Mouse (Mus musculus) neural tube, embryonic 14.5 days (tissue): Measurements from ENCODE around the gene Pnkp. TPM values are rescaled to one million over a fixed set of nuclear protein-coding genes. Genes with fewer than 3 reads are reported as not detected.

ENCODE experiments used
- ATAC-seq: fragments of 200-750 bp; cut with Nextera tagmentation; 2 replicates; pipeline ENCODE4 v1.8.0; 2017; ENCODE audit warnings: low read depth, mild to moderate bottlenecking, moderate TSS enrichment, moderate library complexity
- H3K27ac ChIP-seq: fragments of 300-500 bp; sonication (generic); 2 replicates; pipeline ENCODE4 v1.5.1; 2014; ENCODE audit warnings: low read depth, mild to moderate bottlenecking, control low read depth, low read length, moderate library complexity, mixed read lengths
- H3K27me3 ChIP-seq: fragments of 300-500 bp; sonication (generic); 2 replicates; pipeline ENCODE4 v1.6.1; 2014; ENCODE audit warnings: low read length; ENCODE audit not compliant: control insufficient read depth, insufficient read depth
- H3K36me3 ChIP-seq: fragments of 300-500 bp; sonication (generic); 2 replicates; pipeline ENCODE4 v1.6.1; 2014; ENCODE audit warnings: low read length, mixed read lengths; ENCODE audit not compliant: control insufficient read depth, insufficient read depth
- H3K4me1 ChIP-seq: fragments of 300-500 bp; sonication (generic); 2 replicates; pipeline ENCODE4 v1.6.1; 2014; ENCODE audit warnings: low read length; ENCODE audit not compliant: control insufficient read depth, insufficient read depth
- H3K4me2 ChIP-seq: fragments of 300-500 bp; sonication (generic); 2 replicates; pipeline ENCODE4 v1.6.1; 2014; ENCODE audit warnings: mild to moderate bottlenecking, low read depth, low read length, control low read depth
- H3K4me3 ChIP-seq: fragments of 300-500 bp; sonication (generic); 2 replicates; pipeline ENCODE4 v1.5.1; 2014; ENCODE audit warnings: low read depth, low read length, control low read depth, mixed read lengths
- H3K9ac ChIP-seq: fragments of 300-500 bp; sonication (generic); replicated peaks from 2 replicates; pipeline ENCODE4 v1.6.1; 2014; ENCODE audit warnings: low read depth, mild to moderate bottlenecking, control low read depth, low read length, mixed read lengths
- H3K9me3 ChIP-seq: fragments of 300-500 bp; sonication (generic); 2 replicates; pipeline ENCODE4 v1.6.1; 2016; ENCODE audit warnings: low read length; ENCODE audit not compliant: control insufficient read depth
- WGBS: fragments of 180-500 bp; shearing (Covaris S2); extraction: QIAGEN DNeasy Blood & Tissue Kit; methylation state at CpG from one replicate; pipeline ENCODE4 v1.1.7; 2014; 5-methylcytosine and 5-hydroxymethylcytosine counted together
- polyA plus RNA-seq: library from polyadenylated mRNA; unstranded; fragments of >200 nt; fragmentation: Nextera tagmentation; extraction: Ambion mirVana; gene quantifications from 2 replicates; pipeline ENCODE4 v1.2.1, GENCODE M21; 2014

Gene Pnkp
- polyA plus RNA-seq, 1 experiment from 2014 or later, result 27.1 TPM

DNA sequence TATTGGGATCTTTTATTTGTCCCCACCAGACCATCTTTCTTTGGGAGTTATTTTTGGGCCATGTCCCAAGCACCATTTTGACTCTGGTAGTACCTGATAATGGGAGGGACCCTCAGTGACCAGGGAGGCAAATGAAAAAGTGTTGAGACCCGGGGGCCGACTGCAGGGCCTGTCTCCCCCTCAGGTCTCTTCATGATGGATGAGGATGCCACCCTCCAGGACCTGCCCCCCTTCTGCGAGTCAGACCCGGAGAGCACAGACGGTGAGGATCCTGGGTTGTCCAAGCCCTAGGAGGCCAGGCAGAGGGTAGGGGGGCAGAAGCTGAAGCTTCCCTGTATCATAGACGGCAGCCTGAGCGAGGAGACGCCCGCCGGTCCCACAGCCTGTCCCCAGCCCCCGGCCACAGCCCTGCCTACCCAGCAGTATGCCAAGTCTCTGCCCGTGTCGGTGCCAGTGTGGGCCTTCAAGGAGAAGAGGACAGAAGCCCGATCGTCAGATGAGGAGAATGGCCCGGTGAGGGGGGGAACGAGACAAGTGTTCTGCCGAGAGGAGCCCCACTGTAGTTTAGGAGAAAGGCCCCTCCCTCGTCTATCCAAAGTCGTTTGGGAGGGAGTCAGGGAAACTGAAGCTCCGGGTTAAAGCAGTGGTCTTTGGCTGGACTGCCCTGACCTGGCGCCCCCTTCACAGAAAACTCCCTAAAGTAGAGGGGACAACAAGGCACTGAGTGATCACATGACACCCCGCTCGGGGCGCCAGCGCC lies 3.2 kb upstream of the Pnkp start:
- Histone ChIP-seq H3K27ac (peak overlapping the region; percentile 78), H3K9me3 (no peaks in the 10 kb centered on the region), H3K4me3 (peak overlapping the region; percentile 33), H3K27me3 (no peaks in the 10 kb centered on the region), H3K36me3 (0 out of 2 replicates have a peak, but pooled peaks cover 2% of the 10 kb centered on the region), H3K9ac (peak overlapping the region; percentile 63), H3K4me2 (peak overlapping the region; percentile 63), H3K4me1 (peaks cover 37% of the 10 kb centered on the region)
- WGBS, result 32% methylated on average over 25 of the region's 26 CpGs
- no peak for ATAC-seq

- ATAC-seq, result 0 out of 2 replicates have a peak, but pooled peaks have one; percentile 14
These were observed 2.4 kb upstream of the Pnkp start for GRCm38 (mm10) chr7:44854356-44855031.

GRCm38 (mm10) chr7:44855036-44855435 lies 1.9 kb upstream of the Pnkp start:
- Histone ChIP-seq H3K4me2 (peak overlapping the region; percentile 63), H3K27ac (peak overlapping the region; percentile 78), H3K27me3 (no peaks in the 10 kb centered on the region), H3K4me1 (peaks cover 37% of the 10 kb centered on the region), H3K9ac (peak overlapping the region; percentile 63), H3K4me3 (peak overlapping the region; percentile 33), H3K9me3 (no peaks in the 10 kb centered on the region), H3K36me3 (0 out of 2 replicates have a peak, but pooled peaks cover 2% of the 10 kb centered on the region)
- 33% methylated on average over 10 of the region's 10 CpGs for WGBS
- ATAC-seq, result no peak

More at GRCm38 (mm10) chr7:44854356-44855031, 2.4 kb upstream of the Pnkp start:
- Histone ChIP-seq H3K4me3 (peak overlapping the region; percentile 33), H3K27ac (peak overlapping the region; percentile 78), H3K36me3 (0 out of 2 replicates have a peak, but pooled peaks cover 2% of the 10 kb centered on the region), H3K4me1 (peaks cover 37% of the 10 kb centered on the region), H3K27me3 (no peaks in the 10 kb centered on the region), H3K4me2 (peak overlapping the region; percentile 63), H3K9me3 (no peaks in the 10 kb centered on the region), H3K9ac (peak overlapping the region; percentile 63)
- under 1% methylated on average over 45 of the region's 45 CpGs for WGBS

DNA sequence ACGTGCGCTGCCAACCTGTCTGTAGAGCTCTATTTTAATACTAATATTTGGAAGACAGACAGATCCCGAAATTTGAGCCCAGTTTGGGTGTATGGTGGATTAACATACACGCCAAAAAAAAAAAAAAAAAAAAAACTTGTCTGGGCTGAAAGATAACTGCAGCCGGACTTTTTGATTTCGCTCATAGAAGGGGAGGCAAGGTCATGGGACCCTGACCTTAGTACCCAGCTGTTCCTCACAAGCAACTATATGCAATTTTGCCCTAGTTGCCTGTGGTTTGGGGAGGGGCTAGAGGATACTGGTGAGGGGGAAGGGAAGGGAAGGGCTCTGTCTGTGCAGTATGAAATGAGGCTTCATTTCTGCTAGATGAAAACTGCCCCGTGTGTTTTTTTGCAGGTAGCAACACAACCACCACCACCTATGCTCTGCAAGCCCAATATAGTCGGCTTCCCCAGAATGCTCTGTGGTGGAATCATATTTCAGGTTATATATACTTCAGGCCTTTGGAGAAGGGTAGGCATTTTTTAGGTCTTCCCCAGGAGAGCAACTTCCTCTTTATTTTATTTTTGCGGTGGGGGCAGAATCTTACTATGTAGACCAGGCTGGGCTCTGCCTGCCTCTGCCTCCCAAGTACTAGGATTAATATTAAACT lies 548 bp upstream of the Pnkp start:
- Histone ChIP-seq H3K4me2 (peak overlapping the region; percentile 71), H3K9ac (0 out of 2 replicates have a peak overlapping the region, but pooled peaks have one; percentile 2), H3K36me3 (peaks cover 8% of the 10 kb centered on the region; the same call in 1 of the 2 replicates), H3K27me3 (no peaks in the 10 kb centered on the region), H3K27ac (peak overlapping the region; percentile 87), H3K4me1 (peaks cover 27% of the 10 kb centered on the region), H3K9me3 (no peaks in the 10 kb centered on the region), H3K4me3 (peak overlapping the region; percentile 55; the same call in 1 of the 2 replicates)
- 75% methylated on average over 9 of the region's 9 CpGs for WGBS
- ATAC-seq, result no peak

- H3K4me1 ChIP-seq, result peaks cover 25% of the 10 kb centered on the region
- ATAC-seq, result no peak
- no peaks in the 10 kb centered on the region for H3K9me3 ChIP-seq
- H3K9ac ChIP-seq, result peak overlapping the region; percentile 63
- WGBS, result 24% methylated on average over 8 of the region's 8 CpGs
- H3K4me2 ChIP-seq, result peak overlapping the region; percentile 71
- peaks cover 21% of the 10 kb centered on the region for H3K36me3 ChIP-seq
- H3K27me3 ChIP-seq, result no peaks in the 10 kb centered on the region
- H3K27ac ChIP-seq, result peak overlapping the region; percentile 87; the same call in 1 of the 2 replicates
- H3K4me3 ChIP-seq, result peak overlapping the region; percentile 55
These were observed 966 bp downstream of the Pnkp start for GRCm38 (mm10) chr7:44857905-44858304.

GRCm38 (mm10) chr7:44859896-44860295 lies 3.0 kb downstream of the Pnkp start:
- peaks cover 39% of the 10 kb centered on the region for H3K36me3 ChIP-seq
- H3K4me2 ChIP-seq, result no peak overlapping the region
- H3K9ac ChIP-seq, result no peak overlapping the region
- WGBS, result 92% methylated on average over 11 of the region's 11 CpGs
- peaks cover 19% of the 10 kb centered on the region for H3K4me1 ChIP-seq
- no peaks in the 10 kb centered on the region for H3K9me3 ChIP-seq
- no peaks in the 10 kb centered on the region for H3K27me3 ChIP-seq
- ATAC-seq, result no peak
- no peak overlapping the region for H3K27ac ChIP-seq
- H3K4me3 ChIP-seq, result no peak overlapping the region

- H3K4me3 ChIP-seq, result no peak overlapping the region
- peaks cover 19% of the 10 kb centered on the region for H3K4me1 ChIP-seq
- no peaks in the 10 kb centered on the region for H3K9me3 ChIP-seq
- no peak overlapping the region for H3K9ac ChIP-seq
- ATAC-seq, result peak; percentile 26; the same call in 1 of the 2 replicates
- no peaks in the 10 kb centered on the region for H3K27me3 ChIP-seq
- peaks cover 44% of the 10 kb centered on the region for H3K36me3 ChIP-seq
- WGBS, result 61% methylated on average over 22 of the region's 22 CpGs
- H3K27ac ChIP-seq, result no peak overlapping the region; the same call in 1 of the 2 replicates
- no peak overlapping the region for H3K4me2 ChIP-seq
These were observed 3.9 kb downstream of the Pnkp start for GRCm38 (mm10) chr7:44860576-44861428.

GRCm38 (mm10) chr7:44861429-44861816 lies 4.5 kb downstream of the Pnkp start:
- H3K27ac ChIP-seq, result no peak overlapping the region
- H3K27me3 ChIP-seq, result no peaks in the 10 kb centered on the region
- H3K9me3 ChIP-seq, result no peaks in the 10 kb centered on the region
- peaks cover 23% of the 10 kb centered on the region for H3K4me1 ChIP-seq
- no peak overlapping the region for H3K9ac ChIP-seq
- 73% methylated on average over 14 of the region's 14 CpGs for WGBS
- no peak for ATAC-seq
- H3K4me3 ChIP-seq, result no peak overlapping the region
- H3K36me3 ChIP-seq, result peaks cover 44% of the 10 kb centered on the region
- no peak overlapping the region for H3K4me2 ChIP-seq
